Mouse (Mus musculus): ENCODE data around the gene Angptl4.
"Not testable (repeated sequence)": the region's sequence is repeated elsewhere in the genome, so short reads cannot be mapped to it uniquely, and the experiment has no call there.

The Angptl4 gene

GRCm38 (mm10) chr17:33756108-33756790 lies 25.4 kb downstream of the Angptl4 start:
- DNase-seq (ENCODE audit: low read depth, low spot score): no peak

- DNase-seq (ENCODE audit: low read depth, low spot score): no peak
These were observed 26.1 kb downstream of the Angptl4 start for GRCm38 (mm10) chr17:33755418-33756107.

- DNase-seq (ENCODE audit: low read depth, low spot score): no peak
These were observed 27.0 kb downstream of the Angptl4 start for GRCm38 (mm10) chr17:33754656-33755055.

- no peak for DNase-seq (ENCODE audit: low read depth, low spot score)
These were observed 29.3 kb downstream of the Angptl4 start for GRCm38 (mm10) chr17:33752297-33752696.

- no peak for DNase-seq (ENCODE audit: low read depth, low spot score)
These were observed 30.4 kb downstream of the Angptl4 start for GRCm38 (mm10) chr17:33751181-33751580.

GRCm38 (mm10) chr17:33749451-33749850 lies 32.2 kb downstream of the Angptl4 start:
- DNase-seq (ENCODE audit: low read depth, low spot score): no peak

GRCm38 (mm10) chr17:33746011-33746410 lies 35.6 kb downstream of the Angptl4 start:
- DNase-seq (ENCODE audit: low read depth, low spot score): no peak

- no peak for DNase-seq (ENCODE audit: low read depth, low spot score)
These were observed 36.8 kb downstream of the Angptl4 start for GRCm38 (mm10) chr17:33744686-33745384.

GRCm38 (mm10) chr17:33742420-33742819 lies 39.2 kb downstream of the Angptl4 start:
- no peak for DNase-seq (ENCODE audit: low read depth, low spot score)

GRCm38 (mm10) chr17:33733526-33733925 lies 48.1 kb downstream of the Angptl4 start:
- not testable (repeated sequence) for DNase-seq (ENCODE audit: low read depth, low spot score)

- not testable (repeated sequence) for DNase-seq (ENCODE audit: low read depth, low spot score)
These were observed 49.0 kb downstream of the Angptl4 start for GRCm38 (mm10) chr17:33732556-33733083.

GRCm38 (mm10) chr17:33729215-33729614 lies 52.4 kb downstream of the Angptl4 start:
- no peak for DNase-seq (ENCODE audit: low read depth, low spot score)

GRCm38 (mm10) chr17:33728396-33728795 lies 53.2 kb downstream of the Angptl4 start:
- no peak for DNase-seq (ENCODE audit: low read depth, low spot score)
